Mouse (Mus musculus) cerebellum, adult 11-12 months (tissue): ENCODE results near the gene Smim20.
A peak's percentile ranks its signal among the peaks of the same experiment; 100 is the strongest.

ENCODE experiments used
- DNase-seq: peaks from one replicate; pipeline ENCODE4 v3.0.0; 2022

The Smim20 gene

DNA sequence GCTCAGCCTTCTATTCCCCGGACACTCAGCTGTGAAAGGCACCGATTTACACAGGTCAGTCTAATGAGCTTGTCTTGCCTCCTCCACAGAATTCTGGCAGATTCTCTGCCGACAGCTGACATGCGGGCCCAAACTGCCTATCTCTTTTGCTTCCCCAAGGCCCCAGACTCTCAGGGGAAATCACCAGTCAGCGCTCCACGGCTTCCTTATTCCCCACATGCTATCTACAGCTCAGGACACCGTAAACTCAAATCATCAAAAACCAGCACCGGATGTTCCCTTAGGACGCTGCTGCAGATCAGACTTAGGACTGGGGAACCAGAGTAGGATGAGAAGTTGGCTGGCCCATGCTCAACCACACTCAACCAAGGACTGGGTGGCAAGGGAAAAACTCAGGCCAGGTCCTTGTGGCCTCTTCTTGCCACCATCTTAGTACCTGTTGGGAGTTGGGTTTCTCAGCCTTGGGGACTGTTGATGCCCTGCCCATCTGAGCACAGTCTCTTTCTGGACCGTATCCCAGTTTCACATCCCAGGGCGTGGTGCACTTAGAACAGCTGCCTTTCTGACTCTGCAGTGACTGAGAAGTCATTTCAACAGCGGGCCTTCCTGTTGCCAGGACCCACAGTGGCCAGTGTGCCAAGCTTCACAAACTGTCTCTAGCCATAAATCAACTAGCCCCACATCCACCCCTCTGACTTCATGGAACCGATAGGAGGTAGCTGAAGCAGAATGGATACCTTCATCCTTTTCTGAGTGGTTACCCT lies 47.7 kb downstream of the Smim20 start:
- no peak for DNase-seq

GRCm38 (mm10) chr5:53315829-53316228 lies 48.9 kb downstream of the Smim20 start:
- no peak for DNase-seq

- DNase-seq: no peak
These were observed 50.5 kb downstream of the Smim20 start for GRCm38 (mm10) chr5:53317396-53317795.

- DNase-seq: no peak
These were observed 51.1 kb downstream of the Smim20 start for GRCm38 (mm10) chr5:53317885-53318466.

- DNase-seq: no peak
These were observed 53.4 kb downstream of the Smim20 start for GRCm38 (mm10) chr5:53320331-53320730.

GRCm38 (mm10) chr5:53321901-53322300 lies 55.0 kb downstream of the Smim20 start:
- no peak for DNase-seq

DNA sequence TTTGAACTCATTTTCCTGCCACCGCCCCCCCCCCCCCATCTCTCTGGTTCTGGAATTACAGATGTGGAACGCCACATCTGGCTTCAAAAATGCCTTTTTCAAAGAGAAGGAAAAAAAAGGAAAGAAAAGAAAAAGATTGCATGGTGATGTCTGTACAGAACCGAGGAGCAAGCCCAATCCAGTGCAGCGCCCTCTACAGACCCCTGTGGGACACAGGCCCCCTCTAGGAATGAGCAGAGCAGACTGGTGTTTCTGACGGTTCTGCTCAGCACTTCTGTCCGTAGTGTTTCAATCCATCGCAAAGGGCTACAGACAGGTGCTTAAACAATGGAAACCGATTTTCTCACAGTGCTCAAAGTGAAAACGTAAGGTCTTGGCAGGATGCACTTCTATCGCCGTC lies 55.6 kb downstream of the Smim20 start:
- no peak for DNase-seq

GRCm38 (mm10) chr5:53323121-53323520 lies 56.2 kb downstream of the Smim20 start:
- no peak for DNase-seq

DNA sequence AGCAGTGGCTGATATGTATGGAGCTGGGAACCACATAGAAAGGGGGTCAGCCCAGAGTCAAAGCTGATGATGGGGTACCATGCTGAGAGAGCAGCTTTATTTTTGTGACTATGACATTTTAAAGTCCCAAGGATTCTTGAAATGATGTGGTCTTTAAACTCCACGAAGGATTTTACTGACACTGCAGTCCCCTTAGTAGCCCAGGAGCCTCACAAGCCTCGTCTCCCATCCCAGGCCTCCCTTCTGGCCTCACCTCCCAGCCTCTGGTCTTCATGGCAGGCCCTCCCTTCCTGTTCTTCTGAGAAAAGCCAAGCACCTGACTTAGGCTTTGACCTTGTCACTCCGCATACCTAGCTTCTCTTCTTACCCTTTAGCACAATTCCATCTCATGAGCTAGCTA lies 57.4 kb downstream of the Smim20 start:
- no peak for DNase-seq

- no peak for DNase-seq
These were observed 57.9 kb downstream of the Smim20 start for GRCm38 (mm10) chr5:53324791-53325190.

- DNase-seq: peak; percentile 64
These were observed 59.1 kb downstream of the Smim20 start for GRCm38 (mm10) chr5:53326023-53326422.

GRCm38 (mm10) chr5:53326491-53326890 lies 59.6 kb downstream of the Smim20 start:
- DNase-seq: no peak
